Mouse (Mus musculus) MEL (cell line): ENCODE results near the gene Churc1.
A peak's percentile ranks its signal among the peaks of the same experiment; 100 is the strongest.

ENCODE experiments used
- BHLHE40 ChIP-seq: IDR thresholded peaks from 2 replicates; pipeline ENCODE4 v1.6.1; 2012; ENCODE audit warnings: low read depth, mild to moderate bottlenecking, inconsistent platforms, low read length, improper control_type of control experiment, borderline replicate concordance
- CHD2 ChIP-seq: IDR thresholded peaks from 2 replicates; pipeline ENCODE4 v1.6.1; 2011; ENCODE audit warnings: low read length, improper control_type of control experiment
- CTCF ChIP-seq, 3 experiments: IDR thresholded peaks in 2 of 3; conservative IDR thresholded peaks in 1 of 3; 2 replicates each; pipeline ENCODE4 v1.5.1; 2011 to 2012; ENCODE audit warnings: low read length in 3 of 3, low read depth in 2 of 3, mild to moderate bottlenecking in 2 of 3, improper control_type of control experiment in 1 of 3, inconsistent platforms in 1 of 3, mixed read lengths in 1 of 3, moderate library complexity in 1 of 3; ENCODE audit not compliant: control insufficient read depth in 1 of 3, insufficient read depth in 1 of 3, poor library complexity in 1 of 3, severe bottlenecking in 1 of 3
- EP300 ChIP-seq, 2 experiments: IDR thresholded peaks; 2 replicates each; pipeline ENCODE4 v1.6.1; 2011; ENCODE audit warnings: improper control_type of control experiment in 2 of 2, low read length in 2 of 2, low read depth in 1 of 2, mild to moderate bottlenecking in 1 of 2
- GATA1 ChIP-seq: IDR thresholded peaks from 2 replicates; pipeline ENCODE4 v1.6.1; 2011; ENCODE audit warnings: low read depth, low read length, improper control_type of control experiment
- KAT2A ChIP-seq: conservative IDR thresholded peaks from 2 replicates; pipeline ENCODE4 v1.6.1; 2012; ENCODE audit warnings: low read depth, low read length, improper control_type of control experiment, inconsistent platforms
- MAZ ChIP-seq: IDR thresholded peaks from 2 replicates; pipeline ENCODE4 v1.6.1; 2012; ENCODE audit warnings: low read depth, mild to moderate bottlenecking, inconsistent platforms, low read length, improper control_type of control experiment
- MEF2A ChIP-seq: IDR thresholded peaks from 2 replicates; pipeline ENCODE4 v1.6.1; 2014; ENCODE audit warnings: low read depth, mild to moderate bottlenecking, inconsistent platforms, low read length, improper control_type of control experiment; ENCODE audit not compliant: poor library complexity, insufficient replicate concordance, severe bottlenecking; ENCODE audit errors: extremely low read depth
- NELFE ChIP-seq: IDR thresholded peaks from 2 replicates; pipeline ENCODE4 v1.6.1; 2011; ENCODE audit warnings: low read depth, low read length, improper control_type of control experiment
- POLR2A ChIP-seq, 2 experiments: IDR thresholded peaks; 2 replicates each; pipeline ENCODE4 v1.6.1; 2011 to 2012; ENCODE audit warnings: low read length in 2 of 2, mild to moderate bottlenecking in 2 of 2, control low read depth in 1 of 2, improper control_type of control experiment in 1 of 2, low read depth in 1 of 2, moderate library complexity in 1 of 2; ENCODE audit not compliant: control insufficient read depth in 1 of 2, insufficient read depth in 1 of 2, poor library complexity in 1 of 2
- RCOR1 ChIP-seq: IDR thresholded peaks from 2 replicates; pipeline ENCODE4 v1.6.1; 2012; ENCODE audit warnings: low read depth, mild to moderate bottlenecking, inconsistent platforms, low read length, improper control_type of control experiment
- SMC3 ChIP-seq: IDR thresholded peaks from 2 replicates; pipeline ENCODE4 v1.6.1; 2011; ENCODE audit warnings: low read depth, low read length, improper control_type of control experiment
- TAL1 ChIP-seq: IDR thresholded peaks from 2 replicates; pipeline ENCODE4 v1.6.1; 2012; ENCODE audit warnings: mild to moderate bottlenecking, inconsistent platforms, low read length, moderate library complexity, mixed read lengths
- TCF12 ChIP-seq: IDR thresholded peaks from 2 replicates; pipeline ENCODE4 v1.6.1; 2014; ENCODE audit warnings: low read depth, mild to moderate bottlenecking, inconsistent platforms, low read length, improper control_type of control experiment, moderate library complexity

GRCm38 (mm10) chr12:76803700-76804252 lies 38.4 kb downstream of the Churc1 start:
- TF ChIP-seq CTCF (IDR thresholded peaks at IDR 0.05 in 2 of 3, conservative IDR thresholded peaks at IDR 0.05 in 1 of 3; ENCODE audit: control insufficient read depth in 1 of 3, insufficient read depth in 1 of 3, low read depth in 2 of 3, low read length in 3 of 3, poor library complexity in 1 of 3, severe bottlenecking in 1 of 3), result peak; percentile 71 to 94 (median 92)
- no peak for TF ChIP-seq CHD2
- TF ChIP-seq RCOR1, result no peak
- no peak for TF ChIP-seq BHLHE40
- no peak for TF ChIP-seq GATA1
- TF ChIP-seq MAZ, result no peak
- no peak for TF ChIP-seq MEF2A
- TF ChIP-seq POLR2A (IDR thresholded peaks at IDR 0.05; ENCODE audit: control insufficient read depth in 1 of 2, insufficient read depth in 1 of 2, low read depth in 1 of 2, low read length in 2 of 2, poor library complexity in 1 of 2), result no peak
- no peak for TF ChIP-seq TCF12
- no peak for TF ChIP-seq TAL1
- TF ChIP-seq NELFE, result no peak
- TF ChIP-seq SMC3, result peak; percentile 93
- TF ChIP-seq KAT2A, result no peak
- TF ChIP-seq EP300 (IDR thresholded peaks at IDR 0.05; ENCODE audit: low read depth in 1 of 2, low read length in 2 of 2), result no peak
